10 mouse cellular contexts compared by ENCODE assay signal in the genomic region with DNA sequence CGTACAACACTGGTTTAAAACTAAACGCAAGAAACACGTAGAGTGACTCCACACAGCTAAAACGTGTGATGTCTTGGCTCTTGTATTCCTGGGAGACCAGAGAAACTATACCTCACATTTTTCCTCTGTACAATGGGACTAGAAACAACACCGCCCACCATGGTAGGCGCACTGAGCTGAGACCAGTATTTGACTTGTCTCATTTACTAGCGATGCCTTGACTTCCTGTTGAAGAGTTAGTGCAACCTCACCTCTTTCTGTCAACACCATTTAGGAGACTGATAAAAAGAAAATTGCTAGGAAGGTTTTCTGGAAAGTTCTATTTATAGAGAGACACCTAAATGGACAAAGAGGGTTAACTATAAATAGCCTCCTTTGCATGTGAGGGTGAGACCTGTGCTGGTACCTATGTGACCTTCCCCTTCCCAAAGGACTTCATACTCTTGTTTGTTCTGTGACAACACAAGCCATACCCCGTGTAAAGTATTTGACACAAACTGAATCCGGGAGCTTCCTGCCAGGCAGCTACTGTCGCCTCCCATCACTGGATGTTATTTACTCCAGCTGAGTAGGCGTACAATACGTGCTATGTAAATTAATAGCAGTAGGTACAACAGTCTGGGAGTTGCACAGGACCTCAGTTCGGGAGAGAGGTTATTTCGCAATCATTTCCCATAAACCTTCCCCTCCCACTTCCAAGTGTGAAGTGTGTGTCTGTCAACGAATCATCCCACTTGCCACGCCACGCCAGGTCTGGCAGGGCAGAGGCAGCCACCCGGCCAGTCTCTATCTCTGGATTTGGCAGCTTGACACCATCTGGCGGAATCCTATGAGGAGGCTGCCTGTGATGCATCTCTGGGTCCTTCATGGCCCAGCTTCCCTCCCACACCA.
DNase-seq lines count a peak whose midpoint lies in the region; ATAC-seq and TF ChIP-seq lines count a peak whose summit lies in the region.
"Had no signal": no experiment of that assay in that cellular context is flagged by ENCODE, and none has a peak within 500 bp of the region (broad histone marks: within the 10 kb centered on the region; RNA-seq: fewer than 3 reads in every experiment).

No protein-coding gene starts in this region.

- no peak overlapping the region for H3K4me2 ChIP-seq in liver, embryonic 15.5 days
- H3K4me2 ChIP-seq in liver, embryonic 12.5 days = no peak overlapping the region
- H3K4me2 ChIP-seq in heart, postnatal 0 days (ENCODE audit: low read depth, low read length) = no peak overlapping the region
- H3K4me2 ChIP-seq: midbrain, embryonic 13.5 days had no signal

- H3K27ac ChIP-seq in liver, embryonic 15.5 days (replicated peaks) = no peak overlapping the region
- no peak overlapping the region for H3K27ac ChIP-seq in liver, embryonic 12.5 days
- H3K27ac ChIP-seq in heart, postnatal 0 days (ENCODE audit: low read depth) = peak overlapping the region; percentile 47
- H3K27ac ChIP-seq: midbrain, embryonic 13.5 days had no signal

- H3K9me3 ChIP-seq in liver, embryonic 15.5 days (replicated peaks) = no peaks in the 10 kb centered on the region
- no peaks in the 10 kb centered on the region for H3K9me3 ChIP-seq in liver, embryonic 12.5 days (replicated peaks)
- no peaks in the 10 kb centered on the region for H3K9me3 ChIP-seq in heart, postnatal 0 days (replicated peaks; ENCODE audit: control insufficient read depth, low read length)
- H3K9me3 ChIP-seq: midbrain, embryonic 13.5 days had no signal

- WGBS in liver, embryonic 15.5 days (ENCODE audit: insufficient replicate concordance) = 53% methylated on average over 19 of the region's 19 CpGs
- 62% methylated on average over 19 of the region's 19 CpGs for WGBS in liver, embryonic 12.5 days (ENCODE audit: insufficient replicate concordance)
- 29% methylated on average over 19 of the region's 19 CpGs for WGBS in heart, postnatal 0 days

- H3K4me3 ChIP-seq in liver, embryonic 15.5 days (replicated peaks) = no peak overlapping the region
- H3K4me3 ChIP-seq in liver, embryonic 12.5 days = no peak overlapping the region
- no peak overlapping the region for H3K4me3 ChIP-seq in heart, postnatal 0 days (ENCODE audit: low read depth, low read length)
- H3K4me3 ChIP-seq: midbrain, embryonic 13.5 days had no signal

- H3K27me3 ChIP-seq in liver, embryonic 15.5 days = no peaks in the 10 kb centered on the region
- no peaks in the 10 kb centered on the region for H3K27me3 ChIP-seq in liver, embryonic 12.5 days (replicated peaks)
- no peaks in the 10 kb centered on the region for H3K27me3 ChIP-seq in heart, postnatal 0 days (ENCODE audit: control insufficient read depth, insufficient read depth, low read length)
- H3K27me3 ChIP-seq: midbrain, embryonic 13.5 days had no signal

- DNase-seq in gastrocnemius, postnatal 14 days = peak; percentile 47
- DNase-seq in heart, postnatal 0 days (ENCODE audit: low spot score) = peak; percentile 74
- no peak for DNase-seq in natural killer cell, adult 2 months (ENCODE audit: low spot score in 2 of 2)
- DNase-seq: retina, postnatal 1 day had no signal

- H3K36me3 ChIP-seq in liver, embryonic 15.5 days (replicated peaks) = no peaks in the 10 kb centered on the region
- H3K36me3 ChIP-seq in liver, embryonic 12.5 days = no peaks in the 10 kb centered on the region
- H3K36me3 ChIP-seq in heart, postnatal 0 days (replicated peaks; ENCODE audit: control insufficient read depth, insufficient read depth, low read length) = no peaks in the 10 kb centered on the region
- H3K36me3 ChIP-seq: midbrain, embryonic 13.5 days had no signal

- peak; percentile 61 for ATAC-seq in liver, embryonic 15.5 days (ENCODE audit: insufficient read depth)
- ATAC-seq in liver, embryonic 12.5 days = no peak
- ATAC-seq in heart, postnatal 0 days (ENCODE audit: insufficient read depth, low read depth) = peak; percentile 78
- peak; percentile 29; the same call in 1 of the 2 replicates for ATAC-seq in megakaryocyte progenitor cell, adult 5-6 weeks (replicated peaks; ENCODE audit: poor library complexity)
- ATAC-seq in activated CD4-positive, CD25-positive, alpha-beta regulatory T cell, adult 4 months = no peak
- ATAC-seq: inflammation-experienced regulatory T-cells, adult 6 months; midbrain, embryonic 13.5 days had no signal

- intact Hi-C loops in gastrocnemius, postnatal 14 days (cut with DNase I; ENCODE audit: low total_unique reads) = no loop called here

- no peak for TF ChIP-seq EP300 in heart, postnatal 0 days (IDR thresholded peaks at IDR 0.05; ENCODE audit: low read depth)

- peaks cover 16% of the 10 kb centered on the region for H3K4me1 ChIP-seq in liver, embryonic 15.5 days (replicated peaks)
- H3K4me1 ChIP-seq in liver, embryonic 12.5 days = peaks cover 9% of the 10 kb centered on the region; the same call in 1 of the 2 replicates
- H3K4me1 ChIP-seq in heart, postnatal 0 days (ENCODE audit: control insufficient read depth, insufficient read depth) = peaks cover 13% of the 10 kb centered on the region; the same call in 1 of the 2 replicates

- TF ChIP-seq CTCF in heart, postnatal 0 days (IDR thresholded peaks at IDR 0.05; ENCODE audit: low read depth) = 0 out of 2 replicates have a peak, but pooled peaks have one; percentile 2

- no peak overlapping the region for H3K9ac ChIP-seq in liver, embryonic 15.5 days
- no peak overlapping the region for H3K9ac ChIP-seq in liver, embryonic 12.5 days
- no peak overlapping the region for H3K9ac ChIP-seq in heart, postnatal 0 days (replicated peaks; ENCODE audit: low read depth, low read length)
- H3K9ac ChIP-seq: midbrain, embryonic 13.5 days had no signal

Comparison
In these comparisons a context has a peak if more than half of its experiments do, and no peak if none do; other contexts are left out.
1. ATAC-seq: peak in liver, embryonic 15.5 days (single experiment), heart, postnatal 0 days (single experiment) and megakaryocyte progenitor cell, adult 5-6 weeks (single experiment); none in liver, embryonic 12.5 days (single experiment) and activated CD4-positive, CD25-positive, alpha-beta regulatory T cell, adult 4 months (single experiment).
2. DNase-seq: peak in gastrocnemius, postnatal 14 days (single experiment) and heart, postnatal 0 days (single experiment); none in natural killer cell, adult 2 months (0 of 2).